Mouse (Mus musculus) testis, adult 2 months (tissue): ENCODE measurements around the gene Dnmbp.

ENCODE experiments used
- CTCF ChIP-seq: fragments of 200-500 bp; IDR thresholded peaks from 2 replicates; pipeline ENCODE4 v1.5.1; 2012; ENCODE audit warnings: low read depth, mild to moderate bottlenecking, inconsistent platforms, low read length, moderate library complexity; ENCODE audit not compliant: control insufficient read depth, insufficient read depth, insufficient replicate concordance
- POLR2A ChIP-seq: fragments of 200-500 bp; IDR thresholded peaks from 2 replicates; pipeline ENCODE4 v1.6.1; 2012; ENCODE audit warnings: low read depth, mild to moderate bottlenecking, inconsistent platforms, low read length, moderate library complexity; ENCODE audit not compliant: control insufficient read depth

- TF ChIP-seq CTCF (no peak), POLR2A (no peak)
Observed at GRCm38 (mm10) chr19:43845331-43845908, 94.6 kb downstream of the Dnmbp start.
